Mouse (Mus musculus): ENCODE results near the gene Washc4.
A peak's percentile ranks its signal among the peaks of the same experiment; 100 is the strongest.
"Not testable (repeated sequence)": the region's sequence is repeated elsewhere in the genome, so short reads cannot be mapped to it uniquely, and the experiment has no call there.

Washc4 gene

GRCm38 (mm10) chr10:83543439-83544102 lies at the start of gene Washc4:
Gene Washc4, plus strand, starts transcription at chr10:83543752.
- DNase-seq (ENCODE audit: low read depth, low spot score), result peak; percentile 96

GRCm38 (mm10) chr10:83497321-83497720 lies 46.2 kb upstream of the Washc4 start:
- no peak for DNase-seq (ENCODE audit: low read depth, low spot score)

- DNase-seq (ENCODE audit: low read depth, low spot score), result peak; percentile 65
Measured at GRCm38 (mm10) chr10:83508962-83509660, 34.4 kb upstream of the Washc4 start.

GRCm38 (mm10) chr10:83511304-83511703 lies 32.2 kb upstream of the Washc4 start:
- DNase-seq (ENCODE audit: low read depth, low spot score), result no peak

GRCm38 (mm10) chr10:83513736-83514135 lies 29.8 kb upstream of the Washc4 start:
- DNase-seq (ENCODE audit: low read depth, low spot score), result peak; percentile 71

GRCm38 (mm10) chr10:83520990-83521389 lies 22.6 kb upstream of the Washc4 start:
- peak; percentile 72 for DNase-seq (ENCODE audit: low read depth, low spot score)

- not testable (repeated sequence) for DNase-seq (ENCODE audit: low read depth, low spot score)
Measured at GRCm38 (mm10) chr10:83524238-83524637, 19.3 kb upstream of the Washc4 start.

GRCm38 (mm10) chr10:83530384-83530967 lies 13.1 kb upstream of the Washc4 start:
- no peak for DNase-seq (ENCODE audit: low read depth, low spot score)

- peak; percentile 41 for DNase-seq (ENCODE audit: low read depth, low spot score)
Measured at GRCm38 (mm10) chr10:83533258-83533909, 10.2 kb upstream of the Washc4 start.

- DNase-seq (ENCODE audit: low read depth, low spot score), result peak; percentile 94
Measured at GRCm38 (mm10) chr10:83533910-83534283, 9.7 kb upstream of the Washc4 start, which contains the start of gene Aldh1l2. Gene Aldh1l2, minus strand, starts transcription at chr10:83534140.

- DNase-seq (ENCODE audit: low read depth, low spot score), result peak; percentile 18
Measured at GRCm38 (mm10) chr10:83536436-83536835, 7.1 kb upstream of the Washc4 start.

- peak; percentile 69 for DNase-seq (ENCODE audit: low read depth, low spot score)
Measured at GRCm38 (mm10) chr10:83539311-83539980, 4.1 kb upstream of the Washc4 start.

GRCm38 (mm10) chr10:83540092-83540491 lies 3.5 kb upstream of the Washc4 start:
- DNase-seq (ENCODE audit: low read depth, low spot score), result peak; percentile 27

GRCm38 (mm10) chr10:83542241-83542640 lies 1.3 kb upstream of the Washc4 start:
- peak; percentile 37 for DNase-seq (ENCODE audit: low read depth, low spot score)

- no peak for DNase-seq (ENCODE audit: low read depth, low spot score)
Measured at GRCm38 (mm10) chr10:83544103-83544479, 539 bp downstream of the Washc4 start.

GRCm38 (mm10) chr10:83545341-83545740 lies 1.8 kb downstream of the Washc4 start:
- no peak for DNase-seq (ENCODE audit: low read depth, low spot score)

GRCm38 (mm10) chr10:83563005-83563404 lies 19.5 kb downstream of the Washc4 start:
- DNase-seq (ENCODE audit: low read depth, low spot score), result no peak

GRCm38 (mm10) chr10:83565449-83566441 lies 22.2 kb downstream of the Washc4 start:
- no peak for DNase-seq (ENCODE audit: low read depth, low spot score)

GRCm38 (mm10) chr10:83590801-83591200 lies 47.2 kb downstream of the Washc4 start:
- DNase-seq (ENCODE audit: low read depth, low spot score), result no peak

- DNase-seq (ENCODE audit: low read depth, low spot score), result no peak
Measured at GRCm38 (mm10) chr10:83592616-83593015, 49.1 kb downstream of the Washc4 start.
